8 mouse cellular contexts compared by ENCODE assay signal in the genomic region with DNA sequence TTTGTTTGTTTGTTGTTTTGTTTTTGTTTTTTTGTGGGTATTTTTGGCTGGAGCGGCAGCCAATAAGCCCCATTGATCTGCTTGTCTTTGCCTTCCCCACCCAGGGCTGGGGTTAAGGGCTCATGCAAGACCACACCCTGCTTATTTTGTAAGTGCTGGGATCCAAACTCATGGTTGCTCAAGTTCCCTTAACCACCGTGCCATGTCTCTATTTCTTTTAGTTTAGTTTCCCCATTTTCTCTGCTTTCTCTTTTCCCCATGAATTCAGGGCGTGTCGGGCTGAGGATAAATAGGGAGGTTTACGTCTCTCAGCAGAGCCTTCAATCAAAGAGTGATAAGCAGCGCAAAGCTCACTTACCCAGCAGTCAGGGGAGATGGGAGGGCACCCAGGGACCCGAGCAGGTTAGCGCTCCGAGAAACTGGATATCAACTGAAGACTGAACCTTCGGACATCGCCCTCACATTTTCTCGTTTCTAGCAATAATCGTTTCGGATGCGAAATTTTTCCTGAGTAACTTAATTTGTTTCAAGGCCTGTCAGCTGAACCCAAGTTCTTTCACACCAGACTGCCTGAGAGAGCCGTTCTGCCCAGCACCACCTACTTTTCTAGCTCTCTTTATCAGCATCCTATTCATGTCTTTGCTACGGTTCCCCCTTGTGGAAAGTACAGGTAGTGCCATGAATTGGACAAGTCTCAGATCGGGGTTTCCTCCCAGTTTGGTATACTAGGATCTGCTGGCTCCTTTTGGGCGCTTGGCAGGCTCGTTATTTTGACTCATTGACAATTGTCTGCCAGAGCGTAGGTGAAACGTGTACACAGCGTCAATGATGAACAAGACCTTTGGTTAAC. TPM values are rescaled to one million over a fixed set of nuclear protein-coding genes. Genes with fewer than 3 reads are reported as not detected.
DNase-seq lines count a peak whose midpoint lies in the region; ATAC-seq and TF ChIP-seq lines count a peak whose summit lies in the region.

No protein-coding gene starts in this region.

- H3K4me1 ChIP-seq in heart, embryonic 14.5 days (ENCODE audit: control insufficient read depth in 2 of 2, insufficient read depth in 2 of 2, low read length in 2 of 2) = peaks cover 10 to 15% of the 10 kb centered on the region in 2 experiments
- no peaks in the 10 kb centered on the region for H3K4me1 ChIP-seq in liver, adult 2 months (ENCODE audit: control insufficient read depth, insufficient read depth, low read length)
- H3K4me1 ChIP-seq in stomach, embryonic 14.5 days (ENCODE audit: control insufficient read depth, insufficient read depth, low read length) = peaks cover 12% of the 10 kb centered on the region

- peak overlapping the region; percentile 25 to 37 for H3K4me3 ChIP-seq in heart, embryonic 14.5 days (ENCODE audit: control insufficient read depth in 1 of 2, insufficient read depth in 1 of 2, low read depth in 1 of 2, low read length in 2 of 2)
- no peak overlapping the region for H3K4me3 ChIP-seq in liver, adult 2 months (ENCODE audit: insufficient read depth, low read depth, low read length)
- H3K4me3 ChIP-seq in myocyte = no peak overlapping the region
- H3K4me3 ChIP-seq in stomach, embryonic 14.5 days (ENCODE audit: low read depth, low read length) = no peak overlapping the region; the same call in 1 of the 2 replicates

- H3K4me2 ChIP-seq in heart, embryonic 14.5 days (ENCODE audit: low read length) = peak overlapping the region; percentile 61
- peak overlapping the region; percentile 60 for H3K4me2 ChIP-seq in myocyte (ENCODE audit: low read depth)
- peak overlapping the region; percentile 26 for H3K4me2 ChIP-seq in stomach, embryonic 14.5 days (replicated peaks; ENCODE audit: low read depth, low read length)

- 11% methylated on average over 23 of the region's 23 CpGs for WGBS in heart, embryonic 14.5 days
- 14% methylated on average over 23 of the region's 23 CpGs for WGBS in liver, adult 2 months
- 15% methylated on average over 23 of the region's 23 CpGs for WGBS in stomach, embryonic 14.5 days

- TF ChIP-seq POLR2A in liver, adult 2 months (IDR thresholded peaks at IDR 0.05; ENCODE audit: extremely low read depth, insufficient read depth, low read length) = no peak
- no peak for TF ChIP-seq POLR2A in myocyte (IDR thresholded peaks at IDR 0.05; ENCODE audit: insufficient read length, low read depth)

- no peak overlapping the region for H3ac ChIP-seq in myocyte (ENCODE audit: control insufficient read depth, insufficient read length)

- H3K27me3 ChIP-seq in heart, embryonic 14.5 days (ENCODE audit: control insufficient read depth, insufficient read depth, low read length) = no peaks in the 10 kb centered on the region
- peaks cover 6% of the 10 kb centered on the region; the same call in 1 of the 2 replicates for H3K27me3 ChIP-seq in liver, adult 2 months (ENCODE audit: control insufficient read depth, insufficient read depth, low read length)
- H3K27me3 ChIP-seq in myocyte (ENCODE audit: control insufficient read depth, insufficient read depth, insufficient read length) = no peaks in the 10 kb centered on the region
- no peaks in the 10 kb centered on the region for H3K27me3 ChIP-seq in stomach, embryonic 14.5 days (ENCODE audit: control insufficient read depth, insufficient read depth, low read length)

- no peaks in the 10 kb centered on the region for H3K36me3 ChIP-seq in heart, embryonic 14.5 days (ENCODE audit: control insufficient read depth, insufficient read depth, low read length)
- no peaks in the 10 kb centered on the region for H3K36me3 ChIP-seq in liver, adult 2 months (ENCODE audit: control insufficient read depth, insufficient read depth, low read length)
- no peaks in the 10 kb centered on the region for H3K36me3 ChIP-seq in myocyte (ENCODE audit: control insufficient read depth, insufficient read depth)
- no peaks in the 10 kb centered on the region for H3K36me3 ChIP-seq in stomach, embryonic 14.5 days (ENCODE audit: control insufficient read depth, insufficient read depth, low read length)

- DNase-seq in CD8-positive naive resting alpha-beta T cell, adult 2 months (ENCODE audit: low read depth in 2 of 2, low spot score in 2 of 2) = peak; percentile 63 to 73
- peak; percentile 63 for DNase-seq in c-Kit-negative CD71-positive TER-119-positive erythroid progenitor cells, embryonic 14.5 days (ENCODE audit: low read depth, low spot score)
- DNase-seq in fibroblast of lung, adult 2 months (ENCODE audit: low read depth) = peak; percentile 73
- peak; percentile 88 for DNase-seq in kidney, postnatal 10 days
- DNase-seq in liver, adult 2 months (ENCODE audit: extremely low read depth, low read depth, low spot score) = peak; percentile 78

- no peaks in the 10 kb centered on the region for H3K9me3 ChIP-seq in heart, embryonic 14.5 days (ENCODE audit: control insufficient read depth, low read length)
- H3K9me3 ChIP-seq in stomach, embryonic 14.5 days (ENCODE audit: control insufficient read depth, low read depth, low read length) = no peaks in the 10 kb centered on the region

- peak; percentile 25 for TF ChIP-seq CTCF in liver, adult 2 months (IDR thresholded peaks at IDR 0.05; ENCODE audit: low read depth, low read length)

- peak overlapping the region; percentile 44; the same call in 1 of the 2 replicates for H3K9ac ChIP-seq in heart, embryonic 14.5 days (ENCODE audit: low read length)
- no peak overlapping the region for H3K9ac ChIP-seq in liver, adult 2 months (ENCODE audit: low read depth, low read length)
- H3K9ac ChIP-seq in stomach, embryonic 14.5 days (replicated peaks; ENCODE audit: low read depth, low read length) = no peak overlapping the region

- H3K27ac ChIP-seq in heart, embryonic 14.5 days (replicated peaks in 1 of 2; ENCODE audit: control insufficient read depth in 1 of 2, insufficient read depth in 1 of 2, low read depth in 2 of 2, low read length in 2 of 2) = no peak overlapping the region
- no peak overlapping the region for H3K27ac ChIP-seq in liver, adult 2 months (replicated peaks; ENCODE audit: insufficient read depth, low read depth, low read length)
- H3K27ac ChIP-seq in stomach, embryonic 14.5 days (ENCODE audit: low read length) = no peak overlapping the region

- peak; percentile 13; the same call in 1 of the 2 replicates for ATAC-seq in heart, embryonic 14.5 days (ENCODE audit: insufficient number of reproducible peaks, insufficient read depth, low FRiP score, low read depth)
- ATAC-seq in stomach, embryonic 14.5 days (ENCODE audit: insufficient number of reproducible peaks, insufficient read depth, low FRiP score, low read depth) = 0 out of 2 replicates have a peak, but pooled peaks have one; percentile 47

- no peaks in the 10 kb centered on the region for H3K79me2 ChIP-seq in liver, adult 2 months (ENCODE audit: control insufficient read depth, insufficient read depth, low read length)
- H3K79me2 ChIP-seq in myocyte (ENCODE audit: control insufficient read depth, insufficient read depth) = no peaks in the 10 kb centered on the region

TF ChIP-seq in myocyte, 11 proteins besides CTCF, POLR2A, EP300 and RAD21:
- no peak for TF ChIP-seq TCF12 (IDR thresholded peaks at IDR 0.05; ENCODE audit: insufficient read depth, poor library complexity, severe bottlenecking)

RNA-seq across cellular contexts. Expression of a gene that starts 4.7 kb away (rescaled TPM):
- 18.1 and 18.8 TPM in 2 replicates for polyA plus RNA-seq in heart, embryonic 14.5 days (2014; fragmentation: Nextera tagmentation; extraction: Ambion mirVana)
- total RNA-seq in liver, adult 2 months (2014; rRNA removed) = 1.3 and 1.6 TPM in 2 replicates
- 2.0 TPM in 2 replicates for polyA plus RNA-seq in liver, adult 2 months (2012; rRNA removed)
- polyA plus RNA-seq in myocyte (2012; fragmentation: generic; extraction: Trizol) = 8.4 TPM
- polyA plus RNA-seq in stomach, embryonic 14.5 days (2014; fragmentation: Nextera tagmentation; extraction: Ambion mirVana) = 22.2 and 23.6 TPM in 2 replicates

RNA-seq across cellular contexts. Expression of a gene that starts 11.3 kb away (rescaled TPM):
- polyA plus RNA-seq in heart, embryonic 14.5 days (2014; fragmentation: Nextera tagmentation; extraction: Ambion mirVana) = 16.1 and 19.1 TPM in 2 replicates
- total RNA-seq in liver, adult 2 months (2014; rRNA removed) = 4.4 and 4.5 TPM in 2 replicates
- 4.2 and 5.1 TPM in 2 replicates for polyA plus RNA-seq in liver, adult 2 months (2012; rRNA removed)
- polyA plus RNA-seq in myocyte (2012; fragmentation: generic; extraction: Trizol) = 11.0 TPM
- 28.1 and 29.5 TPM in 2 replicates for polyA plus RNA-seq in stomach, embryonic 14.5 days (2014; fragmentation: Nextera tagmentation; extraction: Ambion mirVana)

RNA-seq across cellular contexts. Expression of a gene that starts 23.2 kb away (rescaled TPM):
- polyA plus RNA-seq in heart, embryonic 14.5 days (2014; fragmentation: Nextera tagmentation; extraction: Ambion mirVana) = 0.35 TPM in 1 of 2 replicates, not detected in the other
- total RNA-seq in liver, adult 2 months (2014; rRNA removed) = 0.65 and 1.2 TPM in 2 replicates
- 0.27 TPM in 1 of 2 replicates, not detected in the other for polyA plus RNA-seq in liver, adult 2 months (2012; rRNA removed)
- polyA plus RNA-seq in myocyte (2012; fragmentation: generic; extraction: Trizol) = 0.22 TPM
- polyA plus RNA-seq in stomach, embryonic 14.5 days (2014; fragmentation: Nextera tagmentation; extraction: Ambion mirVana) = 0.50 and 0.62 TPM in 2 replicates

RNA-seq across cellular contexts. Expression of a gene that starts 30.0 kb away (rescaled TPM):
- polyA plus RNA-seq in heart, embryonic 14.5 days (2014; fragmentation: Nextera tagmentation; extraction: Ambion mirVana) = 794 and 856 TPM in 2 replicates
- 224 and 235 TPM in 2 replicates for total RNA-seq in liver, adult 2 months (2014; rRNA removed)
- polyA plus RNA-seq in liver, adult 2 months (2012; rRNA removed) = 352 and 465 TPM in 2 replicates
- 267 TPM for polyA plus RNA-seq in myocyte (2012; fragmentation: generic; extraction: Trizol)
- polyA plus RNA-seq in stomach, embryonic 14.5 days (2014; fragmentation: Nextera tagmentation; extraction: Ambion mirVana) = 337 and 395 TPM in 2 replicates

Comparison
In these comparisons a context has a peak if more than half of its experiments do, and no peak if none do; other contexts are left out.
1. H3K4me3 ChIP-seq: peak in heart, embryonic 14.5 days (2 of 2); none in liver, adult 2 months (single experiment), myocyte (single experiment) and stomach, embryonic 14.5 days (single experiment).
2. Peak in every context shown above with its lines, with median percentiles within 50 percentile points of each other: DNase-seq and H3K4me2 ChIP-seq.